Mouse (Mus musculus) NIH3T3 (cell line): ENCODE data around the gene Hist2h3c1.
"Not testable (repeated sequence)": the region's sequence is repeated elsewhere in the genome, so short reads cannot be mapped to it uniquely, and the experiment has no call there.

Experiments used
- DNase-seq: peaks from one replicate; pipeline ENCODE4 v3.0.0-alpha.2; 2012; ENCODE audit warnings: low read depth

The Hist2h3c1 gene

DNA sequence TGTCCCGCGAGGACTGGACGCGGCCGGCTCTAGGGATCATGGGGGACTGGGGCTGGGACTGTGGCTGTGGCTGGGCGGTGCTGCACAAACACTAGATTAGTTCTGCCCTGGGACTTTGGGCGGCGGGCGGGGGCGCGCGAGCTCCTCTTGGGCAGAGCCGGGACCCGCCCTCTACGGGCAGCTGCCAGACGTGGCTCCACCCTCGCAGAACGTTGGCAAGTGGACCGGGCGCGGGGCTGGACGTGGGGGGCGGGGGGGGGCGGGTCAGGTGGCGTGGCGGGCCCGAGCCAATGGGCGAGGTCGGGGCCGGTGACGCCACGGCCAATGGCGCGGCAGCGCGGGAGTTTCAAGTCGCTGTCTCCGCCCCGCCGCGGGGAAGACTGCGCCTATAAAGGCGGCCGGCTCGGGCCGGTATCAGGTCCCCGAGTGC, at the start of gene Hist2h3c1:
TSS of gene Hist2h3c1 (plus strand) at position 259 of the 430 bp plus-strand sequence.
- DNase-seq = not testable (repeated sequence)

- peak; percentile 93 for DNase-seq
Observed at GRCm38 (mm10) chr3:96197129-96197749, 49.2 kb upstream of the Hist2h3c1 start.

DNA sequence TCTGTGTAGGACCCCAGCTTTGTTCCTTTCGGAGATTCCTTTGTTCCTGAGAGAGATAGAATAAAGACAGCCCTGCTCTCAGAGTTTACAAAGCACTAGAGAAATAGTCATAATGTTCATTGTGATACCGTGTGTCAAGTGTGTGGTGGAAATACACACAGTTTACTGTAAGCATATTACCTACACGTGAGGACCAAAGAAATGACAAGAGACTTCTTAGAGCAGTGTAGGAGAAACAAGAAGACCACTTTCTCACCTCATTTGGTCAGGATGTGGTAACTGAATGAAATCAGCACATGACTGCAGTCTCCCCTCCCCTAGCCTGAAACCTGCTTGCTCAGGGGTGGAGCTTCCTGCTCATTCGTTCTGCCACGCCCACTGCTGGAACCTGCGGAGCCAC, 48.3 kb upstream of the Hist2h3c1 start:
- DNase-seq = peak; percentile 38

- not testable (repeated sequence) for DNase-seq
Observed at GRCm38 (mm10) chr3:96198601-96199251, 47.8 kb upstream of the Hist2h3c1 start.

GRCm38 (mm10) chr3:96199731-96200130, 46.8 kb upstream of the Hist2h3c1 start:
- no peak for DNase-seq

DNA sequence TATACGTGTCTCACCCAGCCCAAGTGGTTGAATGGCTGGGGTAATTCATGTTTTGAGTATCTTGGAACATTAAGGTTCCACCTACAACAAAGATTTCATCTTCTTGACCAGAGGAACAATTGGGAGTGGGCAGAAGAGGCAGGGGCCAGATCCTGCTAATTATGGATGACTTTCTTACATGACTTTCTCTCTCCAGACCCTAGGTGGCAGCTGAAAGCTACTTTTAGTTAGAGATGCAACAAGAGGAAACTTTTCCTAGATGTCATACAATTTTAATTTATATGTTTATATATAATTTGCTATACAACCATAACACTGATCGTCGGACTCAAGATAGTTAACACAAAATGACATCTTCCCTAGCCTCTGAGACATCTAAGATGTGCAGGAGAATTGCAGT, 38.7 kb upstream of the Hist2h3c1 start:
- DNase-seq = peak; percentile 63

DNA sequence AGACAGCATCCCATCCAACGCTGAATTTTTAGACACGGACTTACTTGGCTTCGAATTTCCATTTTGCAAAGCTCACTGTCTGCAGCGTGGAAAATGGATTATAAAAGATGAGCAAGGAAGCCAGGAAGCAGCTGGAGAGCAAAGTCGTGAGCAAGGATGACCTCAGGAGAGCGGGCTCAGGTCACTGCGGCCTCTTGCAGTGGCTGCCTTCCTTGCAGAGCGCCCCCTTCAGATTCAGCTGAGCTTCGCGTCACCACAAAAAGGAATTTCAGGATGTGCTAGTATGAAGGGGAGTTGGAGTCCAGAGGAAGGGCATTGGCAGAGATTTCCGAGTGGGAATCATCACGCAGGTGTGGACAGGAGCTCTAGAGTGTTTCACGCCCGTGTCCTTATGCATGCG, 37.2 kb upstream of the Hist2h3c1 start:
- peak; percentile 22 for DNase-seq

DNA sequence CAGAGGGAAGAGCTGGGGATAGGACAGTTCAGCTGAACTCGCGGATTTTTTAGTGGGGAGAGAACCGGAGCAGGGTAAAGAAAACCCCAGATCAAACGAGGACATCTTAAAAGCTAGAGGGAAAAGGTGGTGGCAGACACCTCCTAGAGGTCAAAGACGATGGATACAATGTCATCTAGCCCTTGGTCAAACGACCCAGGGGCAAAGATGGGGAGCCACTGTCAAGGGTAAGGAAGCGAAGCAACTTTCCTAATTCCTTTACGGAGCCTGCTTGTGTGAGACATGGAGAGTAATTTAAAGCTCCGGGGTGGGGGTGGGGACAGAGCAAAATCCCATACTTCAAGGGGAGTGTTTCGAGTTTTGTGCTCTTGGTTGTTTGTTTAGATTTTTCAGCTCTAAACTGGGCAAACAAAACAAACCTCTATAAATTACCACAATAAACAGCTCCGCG, 27.3 kb upstream of the Hist2h3c1 start:
- no peak for DNase-seq

DNA sequence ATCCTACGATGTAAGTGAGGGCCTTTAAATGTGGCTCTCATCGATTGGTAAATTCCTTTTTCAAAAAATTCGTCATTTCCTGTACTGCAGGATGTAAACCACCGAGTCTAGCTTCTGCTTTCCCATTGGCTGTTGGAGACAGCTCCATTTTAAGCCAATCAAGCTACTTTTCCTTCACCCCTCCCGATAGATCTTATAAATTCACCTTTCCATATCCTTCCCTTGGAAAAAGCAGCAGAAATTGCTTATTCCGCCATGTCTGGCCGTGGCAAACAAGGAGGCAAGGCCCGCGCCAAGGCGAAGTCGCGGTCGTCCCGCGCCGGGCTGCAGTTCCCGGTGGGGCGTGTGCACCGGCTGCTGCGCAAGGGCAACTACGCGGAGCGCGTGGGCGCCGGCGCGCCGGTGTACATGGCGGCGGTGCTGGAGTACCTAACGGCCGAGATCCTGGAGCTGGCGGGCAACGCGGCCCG, 26.8 kb upstream of the Hist2h3c1 start, which contains the start of the genes Bola1 and Hist2h2ab:
TSS of gene Bola1 (minus strand) at position 49 of the 470 bp plus-strand sequence.
TSS of gene Hist2h2ab (plus strand) at position 205 of the 470 bp plus-strand sequence.
- DNase-seq = peak; percentile 86

DNA sequence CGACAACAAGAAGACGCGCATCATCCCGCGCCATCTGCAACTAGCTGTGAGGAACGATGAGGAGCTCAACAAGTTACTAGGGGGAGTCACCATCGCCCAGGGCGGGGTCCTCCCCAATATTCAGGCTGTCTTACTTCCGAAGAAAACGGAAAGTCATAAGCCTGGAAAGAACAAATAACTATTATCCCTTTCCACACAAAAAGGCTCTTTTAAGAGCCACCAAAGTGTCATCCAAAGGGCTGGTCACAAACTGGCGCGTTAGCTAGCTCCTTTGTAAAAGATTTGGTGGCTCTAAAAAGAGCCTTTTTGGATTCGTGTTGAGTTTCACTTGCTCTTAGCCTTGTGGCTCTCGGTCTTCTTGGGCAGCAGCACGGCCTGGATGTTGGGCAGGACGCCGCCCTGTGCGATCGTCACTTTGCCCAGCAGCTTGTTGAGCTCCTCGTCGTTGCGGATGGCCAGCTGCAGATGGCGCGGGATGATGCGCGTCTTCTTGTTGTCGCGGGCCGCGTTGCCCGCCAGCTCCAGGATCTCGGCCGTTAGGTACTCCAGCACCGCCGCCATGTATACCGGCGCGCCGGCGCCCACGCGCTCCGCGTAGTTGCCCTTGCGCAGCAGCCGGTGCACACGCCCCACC, 26.2 kb upstream of the Hist2h3c1 start:
- DNase-seq = peak; percentile 52

GRCm38 (mm10) chr3:96220765-96221639, 25.5 kb upstream of the Hist2h3c1 start, which contains the start of the genes Hist2h2ac and Hist2h2be:
Hist2h2ac (minus strand) TSS chr3:96220880.
Hist2h2be (plus strand) TSS chr3:96221119.
- DNase-seq = peak; percentile 94

GRCm38 (mm10) chr3:96221640-96222038, 24.8 kb upstream of the Hist2h3c1 start:
- DNase-seq = no peak

DNA sequence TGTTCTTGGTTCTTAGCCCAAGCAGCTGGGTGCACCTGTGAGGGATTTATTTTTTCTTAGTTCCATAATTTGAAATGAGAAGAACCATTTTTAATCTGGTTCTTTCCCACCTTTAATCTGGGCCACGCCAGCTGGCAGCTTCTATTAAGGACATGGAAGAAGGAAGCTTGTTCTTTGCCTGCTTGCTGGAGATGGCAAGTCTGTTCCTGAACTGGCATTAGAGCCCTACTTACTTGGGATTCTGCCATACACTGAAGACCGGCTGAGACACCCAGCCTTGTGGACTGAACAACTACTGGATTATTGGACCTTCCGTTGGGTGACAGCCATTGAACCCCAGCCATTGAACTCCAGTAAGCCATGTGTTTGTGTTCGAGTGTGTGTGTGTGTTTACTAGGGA, 23.7 kb upstream of the Hist2h3c1 start:
- DNase-seq = no peak

DNA sequence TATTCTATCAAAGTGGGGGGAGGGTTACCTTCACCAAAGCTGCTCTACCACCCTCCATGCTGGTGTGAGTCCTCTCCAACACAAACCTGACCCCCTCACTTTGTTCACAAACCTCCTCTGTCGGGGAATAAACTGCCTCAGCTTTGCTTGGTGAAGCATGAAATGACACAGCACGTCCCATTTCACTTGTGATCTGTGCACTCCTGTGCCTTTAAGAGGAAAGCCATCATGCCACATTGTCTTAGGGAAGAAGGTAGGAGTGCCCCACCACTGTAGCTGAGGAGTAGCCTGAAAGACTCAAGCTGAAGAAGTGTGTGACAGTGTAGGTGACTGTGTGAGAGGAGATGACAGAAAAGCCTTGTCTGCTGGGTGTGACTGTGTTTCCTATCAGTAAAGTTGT, 21.1 kb upstream of the Hist2h3c1 start:
- no peak for DNase-seq

DNA sequence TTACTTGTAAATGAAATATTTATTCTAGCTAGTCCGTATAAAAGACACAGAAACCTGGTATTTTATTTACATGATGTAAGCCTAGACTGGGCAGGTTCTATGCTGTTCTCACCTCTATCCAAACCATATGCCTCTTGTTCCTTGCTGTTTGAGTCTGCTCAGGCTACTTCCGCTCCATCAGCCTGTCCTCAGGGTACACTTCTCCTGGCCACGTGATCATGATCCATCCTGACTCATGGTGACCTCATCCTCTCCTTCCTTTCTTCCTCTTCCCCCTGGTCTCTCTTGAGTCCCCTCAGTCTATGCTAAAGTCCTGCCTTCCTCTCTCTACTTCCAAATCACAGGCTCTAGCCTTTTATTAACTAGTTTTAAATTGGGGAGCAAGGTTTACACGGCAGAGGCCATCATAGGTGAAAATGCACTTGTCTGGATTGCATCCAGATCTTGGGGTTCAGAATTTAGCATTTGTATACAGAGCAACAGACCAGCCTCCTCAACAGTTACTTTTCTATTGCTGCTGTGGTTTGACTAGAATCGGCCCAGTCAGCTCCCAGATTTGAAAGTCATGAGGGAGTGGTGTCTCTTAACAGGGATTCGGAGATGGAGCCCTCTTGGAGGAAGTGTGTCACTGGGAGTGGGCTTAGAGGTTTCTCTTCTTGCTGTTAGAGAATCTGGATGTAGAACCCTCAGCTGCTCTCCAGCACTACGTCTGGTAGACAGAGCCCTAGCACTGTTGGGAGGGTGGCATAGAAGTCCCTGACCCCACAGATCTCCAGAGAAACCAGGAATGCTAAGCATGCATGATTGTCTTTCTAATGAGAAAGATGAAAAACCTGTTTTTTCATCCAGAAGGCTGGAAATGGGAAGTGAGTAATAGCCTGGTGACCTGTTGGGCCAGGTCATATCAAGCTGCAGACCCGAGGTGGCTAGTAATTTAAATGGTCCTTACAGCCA, 19.5 kb upstream of the Hist2h3c1 start:
- peak; percentile 84 for DNase-seq

DNA sequence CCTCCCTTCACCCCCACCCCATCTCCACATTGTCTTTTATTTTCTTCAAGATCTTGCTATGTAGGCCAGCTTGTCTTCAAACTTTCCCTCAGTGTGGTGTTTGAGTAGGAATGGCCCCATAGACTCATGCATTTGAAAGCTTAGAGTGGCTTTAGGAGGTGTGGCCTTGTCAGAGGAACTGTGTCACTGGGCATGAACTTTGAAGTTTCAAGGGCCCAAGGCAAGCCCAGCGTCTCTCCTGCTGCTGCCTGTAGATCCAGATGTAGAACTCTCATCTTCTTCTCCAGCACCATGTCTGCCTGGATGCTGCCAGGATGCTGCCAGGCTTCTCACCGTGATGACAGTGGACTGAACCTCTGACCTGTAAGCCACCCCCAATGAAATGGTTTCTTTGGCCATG, 17.7 kb upstream of the Hist2h3c1 start:
- no peak for DNase-seq

GRCm38 (mm10) chr3:96230404-96230803, 16.1 kb upstream of the Hist2h3c1 start:
- DNase-seq = no peak

GRCm38 (mm10) chr3:96230910-96231757, 15.4 kb upstream of the Hist2h3c1 start:
- DNase-seq = no peak

GRCm38 (mm10) chr3:96231758-96232120, 14.7 kb upstream of the Hist2h3c1 start:
- DNase-seq = no peak

GRCm38 (mm10) chr3:96234914-96235313, 11.6 kb upstream of the Hist2h3c1 start:
- DNase-seq = no peak
